Mouse (Mus musculus) forebrain, postnatal 0 days (tissue): ENCODE data around the gene Tgm7. TPM values are rescaled to one million over a fixed set of nuclear protein-coding genes. Genes with fewer than 3 reads are reported as not detected.

Experiments
- ATAC-seq: fragments of 200-750 bp; cut with Nextera tagmentation; 2 replicates; pipeline ENCODE4 v1.8.0; 2017; ENCODE audit warnings: mild to moderate bottlenecking, moderate library complexity
- DNase-seq: peaks from one replicate; pipeline ENCODE4 v3.0.0-alpha.2; 2015
- H3K27ac ChIP-seq: fragments of 300-500 bp; sonication (generic); 2 replicates; pipeline ENCODE4 v1.5.1; 2014; ENCODE audit warnings: low read depth, mild to moderate bottlenecking, antibody characterized with exemption, low read length, moderate library complexity, mixed read lengths
- H3K27me3 ChIP-seq: fragments of 300-500 bp; sonication (generic); 2 replicates; pipeline ENCODE4 v1.6.1; 2014; ENCODE audit warnings: mild to moderate bottlenecking, low read length, mixed read lengths; ENCODE audit not compliant: insufficient read depth
- H3K36me3 ChIP-seq: fragments of 300-500 bp; sonication (generic); 2 replicates; pipeline ENCODE4 v1.6.1; 2014; ENCODE audit warnings: mild to moderate bottlenecking, moderate library complexity; ENCODE audit not compliant: insufficient read depth
- H3K4me1 ChIP-seq: fragments of 300-500 bp; sonication (generic); 2 replicates; pipeline ENCODE4 v1.6.1; 2014; ENCODE audit warnings: antibody characterized with exemption; ENCODE audit not compliant: insufficient read depth
- H3K4me2 ChIP-seq: fragments of 300-500 bp; sonication (generic); 2 replicates; pipeline ENCODE4 v1.6.1; 2014; ENCODE audit warnings: low read depth, mild to moderate bottlenecking, moderate library complexity
- H3K4me3 ChIP-seq: fragments of 300-500 bp; sonication (generic); 2 replicates; pipeline ENCODE4 v1.5.1; 2014; ENCODE audit warnings: low read depth, low read length, mixed read lengths
- H3K9ac ChIP-seq: fragments of 300-500 bp; sonication (generic); 2 replicates; pipeline ENCODE4 v1.6.1; 2014; ENCODE audit warnings: mild to moderate bottlenecking
- H3K9me3 ChIP-seq: fragments of 300-500 bp; sonication (generic); 2 replicates; pipeline ENCODE4 v1.6.1; 2016; ENCODE audit warnings: low read length
- CTCF ChIP-seq: sonication (generic); IDR thresholded peaks from 2 replicates; pipeline ENCODE4 v1.5.1; 2016; ENCODE audit warnings: antibody characterized with exemption, control low read depth, low read depth
- WGBS: fragments of 180-500 bp; shearing (Covaris S2); extraction: QIAGEN DNeasy Blood & Tissue Kit; methylation state at CpG from one replicate; pipeline ENCODE4 v1.1.7; 2014; 5-methylcytosine and 5-hydroxymethylcytosine counted together
- polyA plus RNA-seq: library from polyadenylated mRNA; unstranded; fragments of >200 nt; fragmentation: Nextera tagmentation; extraction: Ambion mirVana; gene quantifications from 2 replicates; pipeline ENCODE4 v1.2.1, GENCODE M21; 2015
- total RNA-seq: library from RNA; depleted of rRNA; stranded (reverse); fragments of >200 nt; gene quantifications from 2 replicates; pipeline ENCODE4 v1.2.3, GENCODE M21; 2014; rRNA removed

The Tgm7 gene
- total and polyA plus RNA-seq, 2 experiments from 2014 or later = not detected

- Histone ChIP-seq H3K4me2 (no peak overlapping the region), H3K27me3 (no peaks in the 10 kb centered on the region), H3K4me3 (no peak overlapping the region), H3K27ac (no peak overlapping the region), H3K9me3 (no peaks in the 10 kb centered on the region), H3K9ac (no peak overlapping the region), H3K4me1 (no peaks in the 10 kb centered on the region), H3K36me3 (no peaks in the 10 kb centered on the region)
- WGBS = 94% methylated on average over 5 of the region's 5 CpGs
- ATAC-seq = no peak
- no peak for DNase-seq
- TF ChIP-seq CTCF = no peak
Observed at GRCm38 (mm10) chr2:121052176-121052575, 57.4 kb downstream of the Tgm7 start.

DNA sequence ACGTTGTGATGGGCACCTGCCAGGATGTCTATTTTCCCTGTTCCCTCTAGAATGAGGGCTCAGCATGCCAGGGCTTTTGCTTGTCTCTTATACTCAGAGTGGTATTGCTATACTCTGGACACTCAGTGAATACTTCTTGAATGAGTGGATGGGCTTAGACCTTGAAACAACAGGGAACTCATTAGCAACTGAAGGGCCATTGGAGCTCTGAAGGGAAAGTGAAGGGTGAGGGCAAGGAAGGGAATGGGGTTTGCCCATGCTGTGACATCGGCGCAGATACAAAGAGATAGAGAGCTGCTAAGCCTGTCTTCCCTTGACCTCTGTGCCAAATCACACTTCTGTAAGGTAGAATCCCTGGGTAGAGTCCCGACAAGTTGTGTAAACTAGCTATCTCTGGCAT, 63.9 kb downstream of the Tgm7 start:
- Histone ChIP-seq H3K9me3 (no peaks in the 10 kb centered on the region), H3K4me3 (no peak overlapping the region), H3K36me3 (no peaks in the 10 kb centered on the region), H3K27ac (no peak overlapping the region), H3K9ac (no peak overlapping the region), H3K27me3 (no peaks in the 10 kb centered on the region), H3K4me2 (no peak overlapping the region), H3K4me1 (no peaks in the 10 kb centered on the region)
- ATAC-seq (no peak), DNase-seq (no peak)
- 82% methylated on average over 4 of the region's 4 CpGs for WGBS
- TF ChIP-seq CTCF = no peak

Other genes starting within 250 kb of the Tgm7 start
- 25.5 and 29.8 TPM in 2 replicates for gene Ubr1, start 139.1 kb downstream of the Tgm7 start, total RNA-seq
- 14.6 and 25.0 TPM in 2 replicates for gene Ubr1, start 139.1 kb downstream of the Tgm7 start, polyA plus RNA-seq
- gene Tmem62, start 132.8 kb downstream of the Tgm7 start, total RNA-seq = 16.3 and 17.3 TPM in 2 replicates
- gene Tmem62, start 132.8 kb downstream of the Tgm7 start, polyA plus RNA-seq = 9.3 and 11.6 TPM in 2 replicates
- gene Ccndbp1, start 101.4 kb downstream of the Tgm7 start, total RNA-seq = 63.3 and 65.8 TPM in 2 replicates
- 82.0 and 85.0 TPM in 2 replicates for gene Ccndbp1, start 101.4 kb downstream of the Tgm7 start, polyA plus RNA-seq
- 0.46 TPM in 1 of 2 replicates, not detected in the other for gene Epb42, start 72.7 kb downstream of the Tgm7 start, total RNA-seq
- gene Epb42, start 72.7 kb downstream of the Tgm7 start, polyA plus RNA-seq = 0.06 TPM in 1 of 2 replicates, not detected in the other
- gene Tgm5, start 24.0 kb downstream of the Tgm7 start, total RNA-seq = not detected in 2 replicates
- gene Tgm5, start 24.0 kb downstream of the Tgm7 start, polyA plus RNA-seq = 0.07 TPM in 1 of 2 replicates, not detected in the other
- gene Adal, start 30.6 kb upstream of the Tgm7 start, total RNA-seq = 21.8 and 24.2 TPM in 2 replicates
- gene Adal, start 30.6 kb upstream of the Tgm7 start, polyA plus RNA-seq = 19.4 and 23.4 TPM in 2 replicates
- 8.6 and 12.0 TPM in 2 replicates for gene Lcmt2, start 30.9 kb upstream of the Tgm7 start, total RNA-seq
- 13.2 and 16.3 TPM in 2 replicates for gene Lcmt2, start 30.9 kb upstream of the Tgm7 start, polyA plus RNA-seq
- gene Tubgcp4, start 60.9 kb upstream of the Tgm7 start, total RNA-seq = 26.1 and 29.7 TPM in 2 replicates
- 12.4 and 18.5 TPM in 2 replicates for gene Tubgcp4, start 60.9 kb upstream of the Tgm7 start, polyA plus RNA-seq
- gene Zscan29, start 61.3 kb upstream of the Tgm7 start, total RNA-seq = 7.4 and 8.0 TPM in 2 replicates
- 3.5 and 4.9 TPM in 2 replicates for gene Zscan29, start 61.3 kb upstream of the Tgm7 start, polyA plus RNA-seq
- gene Trp53bp1, start 161.6 kb upstream of the Tgm7 start, total RNA-seq = 154 and 183 TPM in 2 replicates
- gene Trp53bp1, start 161.6 kb upstream of the Tgm7 start, polyA plus RNA-seq = 49.9 and 80.9 TPM in 2 replicates
- 75.6 and 76.0 TPM in 2 replicates for gene Map1a, start 179.8 kb upstream of the Tgm7 start, total RNA-seq
- 18.1 and 27.4 TPM in 2 replicates for gene Map1a, start 179.8 kb upstream of the Tgm7 start, polyA plus RNA-seq
- gene Ppip5k1, start 245.6 kb upstream of the Tgm7 start, total RNA-seq = 11.1 and 12.4 TPM in 2 replicates
- gene Ppip5k1, start 245.6 kb upstream of the Tgm7 start, polyA plus RNA-seq = 10.9 and 13.6 TPM in 2 replicates
- gene Ckmt1, start 247.9 kb upstream of the Tgm7 start, total RNA-seq = 73.2 and 77.4 TPM in 2 replicates
- gene Ckmt1, start 247.9 kb upstream of the Tgm7 start, polyA plus RNA-seq = 69.3 and 80.6 TPM in 2 replicates